Mouse (Mus musculus) R1 (cell line): ENCODE results near the gene Snai3.

Experiments used
- DNase-seq: peaks from one replicate; pipeline ENCODE4 v3.0.0-alpha.2; 2018; ENCODE audit warnings: low read depth, low spot score

Snai3 gene

DNA sequence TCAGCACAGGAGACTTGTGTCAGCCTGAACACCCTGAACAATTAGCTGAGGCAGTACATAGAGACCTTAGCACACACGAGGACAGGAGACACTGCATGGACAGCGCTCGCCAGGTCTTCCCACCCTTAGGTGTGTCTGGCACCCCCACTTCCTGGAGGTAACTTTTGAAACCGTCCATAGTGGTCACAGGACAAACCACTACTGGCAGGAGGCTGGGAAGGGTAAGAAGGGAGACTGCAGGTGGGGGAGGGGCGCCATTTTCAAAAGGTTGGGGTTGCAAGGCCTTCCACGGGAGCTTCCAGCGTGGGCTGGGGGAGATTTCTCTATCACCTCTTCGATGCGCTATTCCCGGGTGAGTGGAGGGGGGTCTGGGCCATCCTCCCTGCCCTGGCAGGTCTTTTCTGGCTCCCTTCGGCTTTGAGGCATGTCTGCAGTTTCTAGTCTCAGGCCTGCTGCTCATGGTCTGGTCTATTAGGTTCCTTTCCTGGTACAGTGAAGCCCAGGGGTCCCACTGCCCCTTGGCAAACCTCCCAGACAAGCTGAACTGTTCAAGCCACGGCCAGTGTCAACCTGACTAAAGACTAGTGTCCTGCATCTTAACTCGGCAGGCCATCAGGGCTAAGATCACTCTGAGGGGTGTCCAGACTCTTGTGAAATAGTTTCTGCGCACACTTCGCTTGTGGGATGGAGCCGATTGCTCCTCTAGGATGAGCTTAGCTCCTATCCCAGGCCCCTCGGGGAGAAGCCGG, 28.7 kb downstream of the Snai3 start:
- no peak for DNase-seq

DNA sequence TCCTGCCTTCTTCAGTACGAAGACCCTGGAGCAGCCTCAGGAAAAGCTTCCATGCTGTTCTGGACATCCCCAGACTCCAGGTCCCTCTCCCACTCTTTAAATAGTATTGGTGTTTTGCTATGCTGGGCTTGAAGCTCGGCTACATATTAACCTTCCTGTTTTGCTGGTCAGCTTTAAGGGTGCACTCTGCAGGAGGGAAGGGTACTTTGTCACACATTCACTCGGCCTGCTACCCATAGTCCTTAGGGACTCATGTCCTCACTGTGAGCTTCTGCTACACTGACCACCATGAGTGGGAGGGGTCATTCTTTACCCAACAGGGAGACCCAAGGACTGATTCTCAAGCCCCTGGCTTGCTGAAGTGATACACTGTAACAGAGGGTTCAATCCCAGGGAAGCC, 29.9 kb downstream of the Snai3 start:
- no peak for DNase-seq

DNA sequence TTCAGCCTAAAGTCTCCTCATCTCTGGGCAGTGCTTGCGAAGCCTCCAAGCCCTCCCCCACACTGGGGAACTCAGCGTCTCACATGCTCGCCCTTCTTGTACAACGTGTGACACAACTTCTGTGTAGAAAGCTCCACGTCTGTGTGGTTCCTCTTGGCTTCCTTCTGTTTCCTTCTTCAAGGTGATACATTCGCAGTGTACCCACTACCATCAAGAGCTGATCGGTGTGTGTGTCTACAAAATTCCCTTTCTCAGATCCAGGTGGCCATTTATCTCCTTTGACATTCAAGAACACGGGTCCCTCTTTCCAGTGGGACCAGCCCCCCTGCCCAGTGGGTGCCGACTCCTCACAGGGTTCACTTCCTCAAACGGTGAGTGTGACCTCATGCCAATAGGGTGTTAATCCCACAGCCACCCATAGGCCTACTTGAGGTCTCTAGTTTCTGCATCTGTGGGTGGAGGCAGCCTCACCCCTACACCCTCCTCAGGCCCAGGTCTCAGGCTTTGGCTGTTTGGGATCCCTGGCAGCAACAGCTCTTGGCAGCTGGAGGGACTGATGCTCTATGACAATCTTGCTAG, 30.4 kb downstream of the Snai3 start:
- DNase-seq = no peak

DNA sequence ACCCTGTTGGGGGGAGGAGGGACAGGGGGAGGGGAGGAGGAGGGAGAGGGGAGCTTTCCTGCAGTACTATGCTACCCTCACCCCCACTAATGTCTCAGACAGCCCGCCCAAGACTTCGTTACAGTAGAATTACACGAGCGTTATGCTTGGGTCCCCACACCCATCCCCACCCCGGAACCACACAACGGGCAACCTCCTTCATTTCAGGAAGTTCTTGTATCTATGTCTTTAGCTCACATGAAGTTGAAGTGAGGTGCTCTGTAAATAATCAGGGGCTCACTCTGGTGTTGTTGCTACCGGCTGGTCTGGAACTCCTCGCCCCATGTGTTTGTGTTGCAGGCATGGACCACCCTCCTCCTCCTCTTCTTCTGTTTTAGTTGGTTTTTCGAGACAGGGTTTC, 32.4 kb downstream of the Snai3 start:
- no peak for DNase-seq

DNA sequence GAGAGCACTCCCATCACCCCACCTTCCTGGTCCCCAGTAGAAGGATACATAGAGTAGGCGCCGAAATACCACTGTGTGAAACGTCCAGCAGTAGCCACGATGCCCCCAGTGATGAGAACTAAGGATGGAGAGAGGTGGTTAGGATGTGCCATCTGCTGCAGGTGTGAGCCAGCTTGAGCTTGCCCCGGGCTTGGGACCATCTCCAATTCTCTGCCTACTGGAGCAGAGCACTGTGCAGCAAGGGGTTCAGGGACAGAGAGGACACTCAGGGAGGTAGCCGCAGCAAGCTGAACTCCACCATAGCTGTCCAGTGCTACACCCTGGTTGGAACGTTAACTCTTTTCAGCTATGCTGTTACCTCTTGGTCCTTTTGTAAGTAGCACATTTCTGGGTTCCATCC, 32.9 kb downstream of the Snai3 start:
- DNase-seq = no peak

DNA sequence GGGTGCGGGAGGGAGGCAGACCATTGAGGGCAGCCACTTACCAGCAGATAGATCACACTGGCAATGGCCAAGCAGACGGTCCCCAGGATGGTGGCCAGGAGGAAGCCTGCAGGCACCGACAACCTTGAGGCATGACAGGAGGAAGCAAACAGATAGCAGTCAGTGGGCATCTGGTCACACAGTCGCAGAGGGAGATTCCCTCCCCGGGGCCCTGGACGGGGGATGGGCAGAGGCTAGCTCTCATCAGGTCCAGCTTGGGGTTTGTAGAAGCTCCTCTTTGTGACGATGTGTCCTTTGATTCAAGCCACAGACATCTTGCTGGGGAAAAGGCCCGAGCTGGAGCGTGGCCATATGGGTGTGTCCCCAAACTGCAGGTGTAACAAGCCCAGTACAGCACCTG, 34.4 kb downstream of the Snai3 start:
- no peak for DNase-seq

DNA sequence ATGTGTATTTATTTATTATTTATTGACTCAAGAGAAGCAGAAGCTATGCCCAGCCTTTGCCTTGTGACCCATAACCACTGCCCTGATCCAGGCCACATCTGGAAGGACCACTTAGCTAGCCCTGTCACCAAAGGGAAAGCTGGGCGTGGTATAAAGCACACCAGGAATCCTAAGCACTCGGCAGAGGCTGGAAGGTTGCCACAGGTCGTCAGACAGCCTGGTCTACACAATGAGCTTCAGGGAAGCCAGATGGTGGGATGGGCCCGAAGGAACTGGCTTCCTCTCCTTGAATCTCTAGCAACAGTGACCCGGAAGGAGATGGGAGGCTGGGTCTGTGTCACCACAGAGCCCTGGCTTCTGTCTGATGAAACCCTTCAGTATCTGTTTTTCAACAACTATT, 36.9 kb downstream of the Snai3 start:
- peak; percentile 77 for DNase-seq

DNA sequence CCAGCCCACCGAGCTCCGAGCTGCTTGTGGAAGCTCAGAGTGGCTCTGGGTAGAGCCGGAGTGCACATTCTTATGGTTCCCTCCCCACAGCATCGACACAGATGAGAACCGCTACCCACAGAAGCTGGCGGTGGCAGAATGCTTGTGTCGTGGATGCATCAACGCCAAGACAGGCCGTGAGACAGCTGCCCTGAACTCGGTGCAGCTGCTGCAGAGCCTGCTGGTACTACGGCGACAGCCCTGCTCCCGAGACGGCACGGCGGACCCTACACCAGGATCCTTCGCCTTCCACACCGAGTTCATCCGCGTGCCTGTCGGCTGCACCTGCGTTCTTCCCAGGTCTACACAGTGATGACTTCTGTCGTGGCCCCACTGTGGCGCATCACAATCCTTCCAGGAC, 37.3 kb downstream of the Snai3 start:
- DNase-seq = no peak

DNA sequence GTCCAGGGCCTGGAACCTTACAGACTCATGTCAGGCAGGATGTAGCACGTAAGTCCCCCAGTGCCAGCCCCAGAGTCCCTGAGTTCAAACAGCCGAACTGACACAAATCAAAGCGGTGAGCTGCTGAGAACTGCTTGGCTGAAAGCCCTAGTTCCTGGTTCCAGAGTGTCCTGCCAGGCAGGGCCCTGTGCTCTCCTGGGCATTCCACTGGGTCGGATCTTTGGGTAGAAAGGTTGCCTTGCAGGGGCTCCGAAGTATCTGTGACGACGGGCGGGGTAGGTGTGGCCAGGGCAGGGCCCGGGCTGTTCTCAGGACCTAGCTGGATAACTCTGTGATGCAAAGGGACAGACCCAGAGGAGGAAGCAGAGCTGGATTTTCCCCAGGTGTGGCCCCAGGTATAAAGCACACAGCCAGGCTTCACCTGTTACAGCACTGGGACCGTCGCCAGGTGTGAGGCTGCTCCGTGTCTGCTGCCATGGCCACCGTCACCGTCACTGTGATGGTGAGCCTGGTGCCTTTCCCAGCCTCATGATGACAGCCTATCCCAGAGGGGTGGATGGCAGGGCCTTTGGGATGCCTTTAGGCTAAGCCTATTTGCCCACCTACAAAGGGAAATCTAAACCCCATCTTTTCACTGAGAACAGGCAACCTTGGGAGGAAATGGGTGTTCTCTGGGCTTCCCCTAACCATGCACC, 39.0 kb downstream of the Snai3 start, which contains the start of gene Il17c:
Gene Il17c, plus strand, starts transcription at position 645 of the 695 bp plus-strand sequence.
- no peak for DNase-seq

DNA sequence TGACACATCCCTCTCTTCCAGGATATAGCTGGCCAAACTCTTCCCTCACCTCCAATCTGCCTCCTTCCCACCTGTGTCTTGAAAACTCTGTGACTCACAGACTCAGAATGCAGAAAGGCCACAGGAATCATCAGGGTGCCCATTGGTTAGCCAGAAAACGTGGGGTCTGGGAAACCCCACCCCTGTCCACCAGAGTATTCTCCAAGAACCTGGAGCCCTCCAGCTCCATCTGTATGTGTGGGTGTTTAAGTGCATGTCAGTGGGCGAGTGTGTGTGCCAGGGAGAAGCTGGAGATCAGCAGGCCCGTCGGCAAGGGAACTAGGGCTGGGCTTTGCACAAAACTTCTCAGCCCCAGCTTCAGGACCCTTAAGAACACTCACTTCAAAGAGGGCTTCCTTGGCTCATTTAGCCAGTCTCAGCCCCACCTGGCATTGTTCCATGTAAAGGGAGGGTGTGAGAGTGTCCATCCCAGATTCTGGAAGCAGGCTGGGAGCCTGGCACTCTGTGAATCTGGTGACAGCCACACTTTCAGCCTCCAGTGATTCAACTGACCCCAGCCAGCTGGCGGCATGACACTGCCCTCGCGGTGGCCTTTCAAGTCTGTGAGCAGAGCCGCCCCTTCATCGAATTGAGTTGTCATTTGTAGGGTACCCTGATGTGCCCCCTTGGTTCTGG, 40.5 kb downstream of the Snai3 start:
- no peak for DNase-seq

DNA sequence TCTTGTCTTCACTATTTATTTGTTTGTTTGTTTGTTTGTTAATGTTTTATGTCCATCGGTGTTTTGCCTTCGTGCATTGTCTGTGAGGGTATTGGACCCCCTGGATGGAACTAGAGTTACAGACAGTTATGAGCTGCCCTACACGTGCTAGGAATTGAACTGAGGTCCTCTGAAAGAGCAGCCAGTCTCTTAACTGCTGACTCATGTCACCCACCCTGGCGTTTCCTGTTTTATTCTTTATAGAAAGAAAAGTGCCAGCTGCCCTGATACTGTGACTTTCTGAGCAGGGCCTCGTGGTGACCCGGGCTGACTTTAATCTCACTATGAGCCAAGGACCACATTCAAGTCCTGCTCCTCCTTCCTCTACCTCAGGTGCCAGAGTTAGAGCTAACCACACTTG, 45.0 kb downstream of the Snai3 start:
- no peak for DNase-seq

DNA sequence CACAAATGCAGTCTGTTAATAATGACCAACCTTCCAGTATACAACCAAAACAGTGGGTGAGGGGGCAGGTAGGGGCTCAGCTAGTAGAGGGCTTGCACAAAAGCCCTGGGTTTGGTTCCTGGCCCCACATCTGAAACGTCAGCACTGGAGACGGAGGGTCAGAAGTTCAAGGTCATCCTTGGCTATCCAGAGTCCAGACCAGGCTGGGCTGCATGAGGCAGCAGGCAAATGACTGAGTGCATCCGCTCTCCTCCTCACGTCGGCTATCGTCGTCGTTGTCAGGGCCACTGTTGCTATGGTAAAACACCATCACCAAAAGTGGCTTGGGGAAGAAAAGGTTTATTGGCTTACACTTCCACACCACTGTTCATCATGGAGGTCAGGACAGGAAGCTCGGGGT, 46.2 kb downstream of the Snai3 start:
- peak; percentile 77 for DNase-seq

DNA sequence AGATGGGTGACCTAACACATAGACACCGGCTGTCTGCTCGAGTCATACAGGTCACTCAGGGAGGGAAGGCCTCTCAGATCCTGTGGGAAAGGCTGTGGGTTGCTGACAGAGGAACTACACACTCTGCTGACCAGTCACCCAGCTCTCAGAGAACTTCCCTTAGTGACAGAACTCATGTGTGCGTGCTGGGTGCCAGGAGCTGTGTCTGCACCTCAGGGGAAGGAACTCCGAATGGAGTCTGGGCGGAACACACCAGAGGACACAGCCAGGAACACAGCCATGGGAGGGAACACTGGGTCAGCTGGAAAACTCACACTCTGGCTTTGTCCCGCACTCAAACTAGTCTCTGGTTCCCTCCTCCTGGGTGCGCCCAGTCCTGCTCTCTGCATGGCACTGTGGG, 52.9 kb downstream of the Snai3 start:
- DNase-seq = no peak

DNA sequence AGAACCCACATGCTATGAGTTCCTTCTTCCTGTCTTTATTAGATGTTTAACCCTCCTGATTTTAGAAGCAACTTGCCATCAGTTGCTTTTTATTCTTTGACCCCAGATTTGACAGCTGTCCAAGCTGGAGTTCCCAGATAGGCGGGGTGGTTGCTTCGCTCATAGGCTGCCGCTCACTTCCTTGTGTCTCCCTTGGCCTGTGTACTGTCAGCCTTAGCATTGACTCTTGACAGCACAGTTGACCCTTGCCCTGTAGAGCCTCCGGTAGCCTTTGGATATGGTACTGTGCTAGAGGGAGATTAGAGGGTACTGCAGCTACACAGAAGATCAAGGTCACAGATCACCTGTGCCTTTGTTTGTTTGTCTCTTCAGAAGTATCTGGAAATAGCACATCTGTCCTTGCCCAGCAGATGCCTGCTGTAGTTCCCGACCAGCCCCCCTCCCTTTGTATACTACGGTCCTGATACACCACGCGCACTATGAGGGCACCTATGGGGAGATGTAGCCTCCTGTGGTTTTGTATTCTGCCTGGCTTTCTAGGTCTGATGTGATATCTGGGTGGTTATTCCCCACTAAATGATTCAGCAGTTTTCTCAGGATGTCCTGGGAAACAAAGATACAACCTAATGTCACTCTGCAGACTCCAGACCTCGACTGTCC, 55.3 kb downstream of the Snai3 start:
- DNase-seq = no peak
